Mouse (Mus musculus) adrenal gland (tissue): ENCODE data around the gene Stt3b.

Source experiments
- intact Hi-C: fragments of 180-260 bp; cut with DNase I; formaldehyde crosslinking; loops from one replicate; pipeline ENCODE4 v1.15.1; 2025
- long read RNA-seq, 2 experiments: library from polyadenylated mRNA; unstranded; transcript quantifications; one replicate each; pipeline ENCODE4 v2.0.0; 2020; ENCODE audit warnings: borderline replicate concordance in 1 of 2; ENCODE audit not compliant: insufficient replicate concordance in 1 of 2

Gene Stt3b
- long read RNA-seq, experiment 1, full-length matches to known transcripts = 32 of 43 reads
- long read RNA-seq, experiment 1, partial matches to known transcripts = 10 of 43 reads
- long read RNA-seq, experiment 1, other reads (novel, unspliced or antisense) = 1 of 43 reads
- long read RNA-seq, experiment 2, full-length matches to known transcripts = 40 of 57 reads
- long read RNA-seq, experiment 2, partial matches to known transcripts = 7 of 57 reads
- long read RNA-seq, experiment 2, other reads (novel, unspliced or antisense) = 10 of 57 reads

- intact Hi-C loops = no loop called here
Observed at GRCm38 (mm10) chr9:115310346-115311222, at the start of gene Stt3b. Gene Stt3b (minus strand): TSS chr9:115310421.

GRCm38 (mm10) chr9:115358421-115358820 lies 48.2 kb upstream of the Stt3b start:
- intact Hi-C loops = no loop called here

- intact Hi-C loops = no loop called here
Observed at GRCm38 (mm10) chr9:115357996-115358395, 47.8 kb upstream of the Stt3b start.

DNA sequence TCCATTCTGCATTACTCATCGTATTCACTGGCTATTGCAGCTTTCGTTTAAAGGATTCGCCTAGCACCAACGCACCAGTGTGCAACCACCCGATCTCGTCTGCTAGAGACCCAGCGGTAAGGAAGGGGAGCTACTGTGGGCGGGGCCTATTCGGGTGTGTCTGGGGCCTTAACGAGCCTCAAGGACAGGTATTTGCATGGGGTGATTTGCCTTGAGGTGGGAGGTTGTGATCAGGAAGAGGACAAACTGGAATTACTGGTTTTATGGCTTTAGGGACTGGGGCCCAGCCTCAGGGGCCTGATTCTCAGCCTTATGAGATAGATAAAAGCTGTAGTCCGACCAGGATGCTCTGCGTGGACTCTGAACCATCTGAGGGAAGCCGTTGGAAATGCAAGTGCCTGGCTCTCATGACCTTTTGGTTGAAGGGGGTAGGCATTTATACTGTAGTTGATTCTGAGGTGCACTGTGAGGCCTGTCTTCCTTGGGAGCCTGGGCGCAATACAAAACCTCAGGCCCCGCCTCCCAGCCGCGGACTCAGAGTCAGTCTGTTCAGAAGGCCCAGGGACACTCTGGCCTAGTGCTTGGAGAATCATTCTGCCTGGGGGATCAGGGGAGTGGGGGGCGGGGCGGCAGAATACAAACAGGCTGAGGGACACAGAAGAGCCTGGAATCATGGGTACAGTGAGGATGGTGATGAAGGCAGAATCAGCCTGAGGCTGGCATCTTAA lies 46.7 kb upstream of the Stt3b start:
- intact Hi-C loops = no loop called here

DNA sequence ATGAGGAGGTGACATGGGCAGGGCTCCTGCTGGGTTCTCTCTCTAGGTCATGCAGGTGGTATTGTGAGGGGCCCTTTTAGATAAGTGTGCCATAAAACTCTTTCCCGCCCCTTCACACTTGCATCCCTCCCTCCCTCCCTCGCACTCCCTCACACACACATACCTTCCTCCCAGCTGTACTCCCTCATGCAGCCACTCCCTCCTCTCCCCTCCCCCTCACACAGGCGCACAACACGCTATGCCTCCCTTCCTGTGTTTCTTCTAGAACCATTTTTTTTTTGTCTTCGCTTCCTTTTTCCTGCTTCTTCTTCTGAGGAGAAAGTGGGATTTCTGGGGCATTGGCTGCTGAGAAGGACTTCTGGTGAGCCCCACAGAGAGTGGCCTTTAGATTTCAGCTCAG lies 45.8 kb upstream of the Stt3b start:
- intact Hi-C loops = no loop called here

GRCm38 (mm10) chr9:115349741-115350512 lies 39.7 kb upstream of the Stt3b start:
- intact Hi-C loops = no loop called here

GRCm38 (mm10) chr9:115349106-115349505 lies 38.9 kb upstream of the Stt3b start:
- intact Hi-C loops = no loop called here

- intact Hi-C loops = no loop called here
Observed at GRCm38 (mm10) chr9:115344930-115345329, 34.7 kb upstream of the Stt3b start.

GRCm38 (mm10) chr9:115341576-115341975 lies 31.4 kb upstream of the Stt3b start:
- intact Hi-C loops = no loop called here

- intact Hi-C loops = no loop called here
Observed at GRCm38 (mm10) chr9:115340212-115340815, 30.1 kb upstream of the Stt3b start.

DNA sequence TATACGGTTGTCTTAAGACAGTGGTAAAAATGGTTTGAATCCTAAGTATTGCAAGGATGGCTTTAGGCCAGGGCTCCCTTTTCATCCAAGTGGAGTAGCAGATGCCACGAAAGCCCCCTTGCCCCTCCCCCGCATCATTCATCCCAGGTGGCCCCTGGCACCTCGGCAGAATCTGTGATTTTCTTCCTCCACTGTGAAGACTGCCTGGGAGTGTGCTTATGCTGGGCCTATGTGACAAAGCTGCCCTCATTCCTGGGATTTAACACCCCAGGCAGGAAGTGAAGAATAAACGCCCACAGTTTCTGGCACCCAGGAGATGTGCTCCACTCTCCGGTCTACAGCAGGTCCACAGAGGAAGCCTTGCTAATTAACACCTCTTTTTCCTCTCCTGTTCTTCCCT lies 28.6 kb upstream of the Stt3b start:
- intact Hi-C loops = no loop called here

- intact Hi-C loops = no loop called here
Observed at GRCm38 (mm10) chr9:115333016-115333415, 22.8 kb upstream of the Stt3b start.

DNA sequence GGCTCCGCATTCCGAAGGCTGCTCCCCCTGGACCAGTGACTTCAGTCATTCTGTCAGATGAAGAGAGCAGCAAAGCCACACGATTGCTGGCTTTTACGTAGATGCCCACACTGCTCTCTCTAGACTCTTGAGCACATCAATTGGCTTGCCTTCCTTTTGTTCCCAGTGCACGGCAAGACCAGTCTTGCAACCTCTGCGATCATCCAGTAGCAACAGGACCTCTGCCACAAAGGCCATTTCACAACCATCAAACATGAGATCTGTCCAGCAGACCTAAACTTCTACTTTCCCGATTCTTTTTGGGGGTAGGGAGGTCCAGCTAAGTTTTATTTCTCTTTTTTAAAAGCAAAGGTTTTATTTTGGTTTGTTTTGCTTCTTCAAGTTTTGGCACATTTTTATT lies 22.1 kb upstream of the Stt3b start:
- intact Hi-C loops = no loop called here

GRCm38 (mm10) chr9:115330861-115331476 lies 20.7 kb upstream of the Stt3b start:
- intact Hi-C loops = no loop called here

DNA sequence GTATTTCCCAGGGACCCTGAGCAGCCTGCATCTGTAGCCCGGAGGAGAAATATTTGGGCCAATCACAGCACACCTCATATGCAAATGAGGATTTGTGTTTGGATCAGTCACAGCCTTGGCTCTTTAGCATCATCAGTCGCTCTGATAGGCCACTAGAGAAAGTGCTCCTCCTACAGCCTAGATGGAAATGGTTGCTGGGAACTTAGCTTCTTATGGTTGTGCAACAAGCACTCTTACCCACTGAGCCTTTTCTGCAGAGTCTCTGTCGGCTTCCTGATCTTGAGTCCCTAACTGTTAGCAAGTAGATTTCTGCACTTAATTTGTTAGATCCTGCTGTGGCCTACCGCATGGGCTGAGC lies 16.3 kb upstream of the Stt3b start:
- intact Hi-C loops = no loop called here

- intact Hi-C loops = no loop called here
Observed at GRCm38 (mm10) chr9:115325831-115326532, 15.8 kb upstream of the Stt3b start.

- intact Hi-C loops = no loop called here
Observed at GRCm38 (mm10) chr9:115323572-115323971, 13.4 kb upstream of the Stt3b start.

DNA sequence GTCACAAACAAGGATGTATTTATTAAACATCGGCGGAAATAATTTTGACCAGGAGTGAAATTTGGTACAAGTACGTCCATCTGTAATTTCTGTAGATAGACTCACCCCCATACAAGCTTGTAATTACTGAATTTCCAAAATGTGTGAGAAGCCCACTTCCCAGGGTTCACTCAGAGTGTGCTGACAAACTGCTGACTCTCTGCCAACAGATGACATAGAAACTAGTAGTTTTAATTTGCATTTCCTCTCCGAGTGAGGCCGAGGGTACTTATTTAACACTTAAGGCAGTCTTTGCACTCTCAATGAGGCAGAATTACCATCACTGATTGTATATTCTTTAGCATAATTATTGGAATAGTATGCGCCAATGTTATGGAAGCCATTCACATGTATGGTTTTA lies 12.2 kb upstream of the Stt3b start:
- intact Hi-C loops = no loop called here

DNA sequence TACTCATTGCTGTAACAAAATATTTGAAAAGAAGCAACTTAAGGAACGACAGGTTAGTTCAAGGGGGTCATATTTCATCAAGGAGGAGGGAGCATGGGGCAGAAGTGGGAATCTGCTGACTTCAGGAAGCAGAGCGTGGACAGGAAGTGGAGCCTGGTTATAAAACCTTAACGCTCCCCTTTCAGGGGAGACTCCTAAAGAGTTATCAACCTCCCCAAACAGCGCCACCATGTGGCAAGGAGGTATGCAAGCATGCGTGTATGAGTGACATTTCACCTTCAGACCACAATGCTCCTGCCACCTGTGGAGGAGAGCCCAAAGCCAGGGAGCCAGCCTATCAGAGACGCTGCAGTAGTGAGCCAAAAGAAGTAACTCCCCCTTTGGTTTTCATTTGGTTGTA lies 10.8 kb upstream of the Stt3b start:
- intact Hi-C loops = no loop called here

DNA sequence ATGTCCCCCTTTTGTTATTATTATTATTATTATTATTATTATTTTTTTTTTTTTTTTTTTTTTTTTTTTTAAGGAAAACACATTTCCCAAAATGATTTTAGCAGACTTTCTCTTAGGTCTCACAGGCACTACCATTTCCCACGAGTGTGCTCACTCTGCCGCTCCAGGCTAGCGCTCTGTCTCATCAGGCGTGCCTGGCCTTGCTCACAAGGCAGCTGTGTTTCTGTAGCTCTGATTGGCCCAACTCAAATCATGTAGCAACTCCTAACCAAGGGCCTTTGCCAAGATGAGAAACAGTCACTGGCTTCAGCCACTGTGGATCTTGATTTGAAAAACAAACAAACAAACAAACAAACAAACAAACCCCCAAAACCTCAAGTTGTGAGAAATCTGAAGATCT lies 9.9 kb upstream of the Stt3b start:
- intact Hi-C loops = no loop called here
